Mouse (Mus musculus): ENCODE results near the gene Ect2. TPM values are rescaled to one million over a fixed set of nuclear protein-coding genes. Genes with fewer than 3 reads are reported as not detected.

Gene Ect2
- polyA plus RNA-seq (2012; rRNA removed) = 0.56 and 0.82 TPM in 2 replicates

GRCm38 (mm10) chr3:27153701-27154209 is at the start of gene Ect2:
Gene Ect2, minus strand, starts transcription at chr3:27153878.

GRCm38 (mm10) chr3:27182733-27183600 is 29.3 kb upstream of the Ect2 start, which contains the start of gene Nceh1:
Gene Nceh1, plus strand, starts transcription at chr3:27182965.

Other genes with a start within 250 kb of the Ect2 start
- 22.2 and 30.7 TPM in 2 replicates for gene Nceh1, start 29.1 kb upstream of the Ect2 start, polyA plus RNA-seq (2012; rRNA removed)
- 0.22 and 1.5 TPM in 2 replicates for gene Tnfsf10, start 163.2 kb upstream of the Ect2 start, polyA plus RNA-seq (2012; rRNA removed)
- not detected in 2 replicates for gene Ghsr, start 217.5 kb upstream of the Ect2 start, polyA plus RNA-seq (2012; rRNA removed)